Mouse (Mus musculus): ENCODE data around the gene Lurap1. TPM values are rescaled to one million over a fixed set of nuclear protein-coding genes. Genes with fewer than 3 reads are reported as not detected.

The Lurap1 gene
- total RNA-seq, 2 experiments from 2014 or later = 5.6 to 5.8 TPM

GRCm38 (mm10) chr4:116162142-116162541 is 11.0 kb upstream of the Lurap1 start:
- DNase-seq (ENCODE audit: low spot score) = no peak

DNA sequence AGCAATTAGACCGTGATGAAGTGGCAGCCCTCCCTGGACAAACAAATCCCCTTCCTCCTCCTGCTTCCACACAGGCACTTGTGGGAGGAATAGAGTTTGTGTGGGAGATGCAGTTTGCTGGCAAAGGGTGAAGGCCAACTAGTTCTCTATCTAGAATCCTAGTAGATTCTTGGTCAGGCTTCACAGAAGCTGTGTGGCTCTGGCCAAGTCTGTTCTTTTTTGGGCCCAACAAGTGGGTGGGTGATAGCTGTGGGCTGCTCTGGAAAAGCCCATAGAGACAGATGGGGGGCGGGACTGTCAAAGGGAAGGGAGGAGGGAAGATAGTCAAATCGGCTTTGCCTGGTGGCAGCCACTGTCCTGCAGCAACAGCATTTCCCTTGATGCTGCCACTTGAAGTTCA is 9.6 kb upstream of the Lurap1 start:
- no peak for DNase-seq (ENCODE audit: low spot score)

DNA sequence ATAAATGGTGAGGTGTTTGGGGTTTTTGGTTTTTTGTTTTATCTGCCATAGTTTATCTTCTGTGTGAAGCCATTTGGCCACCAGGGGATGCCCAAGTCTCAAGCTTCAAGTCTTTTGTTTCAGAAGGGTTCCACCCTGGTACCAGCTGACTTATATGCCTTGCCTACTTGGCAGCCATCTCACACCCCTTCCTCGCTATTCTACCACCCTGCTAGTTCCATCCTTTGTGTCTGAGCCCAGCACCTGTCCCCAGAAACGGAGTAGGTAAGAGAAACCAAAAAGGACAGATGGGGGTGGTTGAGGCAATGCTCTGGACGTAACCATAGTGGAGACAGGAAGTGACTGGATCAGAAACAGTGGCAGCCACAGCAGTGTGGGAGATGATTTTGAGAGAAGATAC is 8.8 kb upstream of the Lurap1 start:
- no peak for DNase-seq (ENCODE audit: low spot score)

DNA sequence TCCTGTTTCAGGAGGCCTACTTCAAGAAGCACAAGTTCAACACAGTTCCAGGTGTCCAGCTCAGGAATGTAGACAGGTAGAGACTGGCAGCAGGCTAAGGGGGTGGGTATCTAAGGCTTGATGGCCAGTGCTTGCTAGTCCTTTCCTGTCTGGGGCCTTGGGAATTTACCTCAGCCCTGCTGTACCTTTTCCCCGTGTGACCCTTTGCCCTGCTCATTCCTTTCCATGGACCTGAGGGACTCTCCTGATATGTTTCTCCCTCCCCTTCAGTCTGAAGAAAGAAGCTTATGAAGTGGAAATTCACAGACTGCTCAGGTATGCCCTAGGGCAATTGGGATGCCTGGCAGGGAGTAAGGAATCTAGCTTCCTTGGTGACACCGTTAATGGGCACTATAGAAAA is 6.7 kb upstream of the Lurap1 start:
- no peak for DNase-seq (ENCODE audit: low spot score)

DNA sequence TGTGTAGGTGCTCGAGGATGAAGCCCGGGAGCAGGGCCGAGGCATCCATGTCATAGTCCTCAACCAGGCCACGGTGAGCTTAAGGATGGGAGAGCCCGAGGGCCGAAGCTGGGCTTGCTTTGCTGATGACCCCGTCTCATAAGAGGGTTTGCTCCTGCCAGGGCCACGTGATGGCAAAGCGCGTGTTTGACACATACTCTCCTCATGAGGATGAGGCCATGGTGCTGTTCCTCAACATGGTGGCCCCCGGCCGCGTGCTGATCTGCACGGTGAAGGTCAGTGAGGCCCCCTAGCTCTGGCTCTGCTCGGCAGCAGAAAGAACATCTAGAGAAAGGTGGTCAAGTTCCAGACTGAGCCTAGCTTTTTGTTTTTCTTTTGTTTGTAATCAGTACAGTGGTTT is 1.6 kb upstream of the Lurap1 start:
- no peak for DNase-seq (ENCODE audit: low spot score)

DNA sequence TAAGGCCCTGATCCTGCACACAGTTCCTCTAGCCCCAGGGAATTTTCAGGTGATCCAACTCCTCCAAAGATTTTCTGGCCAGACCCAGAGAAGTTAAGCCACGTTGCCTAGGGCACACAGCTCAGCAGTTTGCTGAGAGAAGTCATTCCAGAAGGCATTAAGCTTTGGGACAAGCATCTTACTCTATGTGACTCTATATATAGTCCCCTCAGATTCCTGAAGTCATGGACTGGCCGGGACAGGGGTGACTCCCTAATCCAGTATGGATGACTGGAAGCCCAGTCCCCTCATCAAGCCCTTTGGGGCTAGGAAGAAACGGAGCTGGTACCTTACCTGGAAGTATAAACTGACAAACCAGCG is 296 bp downstream of the Lurap1 start:
- no peak for DNase-seq (ENCODE audit: low spot score)

DNA sequence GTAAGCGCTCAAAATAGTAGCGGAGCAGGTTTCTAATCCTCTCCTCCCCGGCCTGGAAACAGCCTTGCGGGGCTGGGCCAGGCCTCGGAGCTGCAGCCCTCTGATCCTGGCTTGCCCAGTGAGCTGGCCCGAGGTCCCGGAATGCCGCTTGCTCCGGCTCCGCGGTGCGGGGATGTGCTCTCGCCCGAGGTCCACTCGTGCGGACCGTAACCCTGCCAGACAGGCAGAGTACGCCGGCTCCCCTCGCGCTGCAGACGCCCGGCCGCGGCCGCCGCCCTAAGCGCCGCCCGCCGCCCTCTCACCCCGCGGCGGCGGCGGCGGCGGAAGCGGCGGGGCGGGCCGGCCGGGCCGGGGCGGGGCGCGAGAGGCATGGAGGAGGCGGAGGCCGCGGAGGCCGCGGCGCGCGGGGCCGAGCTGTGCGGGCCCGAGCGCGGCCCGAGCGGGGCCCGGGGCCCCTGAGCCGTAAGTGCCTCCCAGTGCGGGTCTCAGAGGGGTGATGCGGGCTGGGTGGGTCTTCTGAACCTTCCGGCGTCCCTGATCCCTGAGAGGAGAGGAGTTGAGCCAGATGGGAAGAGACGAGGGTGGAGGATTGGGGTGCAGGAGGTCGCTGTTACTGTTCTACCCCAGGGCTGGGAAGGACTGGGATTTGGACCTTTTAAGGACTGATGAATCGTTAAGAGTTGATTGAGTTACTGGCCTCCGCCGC is 829 bp downstream of the Lurap1 start:
- DNase-seq (ENCODE audit: low spot score) = peak; percentile 58

- DNase-seq (ENCODE audit: low spot score) = no peak
Observed at GRCm38 (mm10) chr4:116149812-116150155, 1.4 kb downstream of the Lurap1 start.

- DNase-seq (ENCODE audit: low spot score) = peak; percentile 66
Observed at GRCm38 (mm10) chr4:116143891-116144717, 7.0 kb downstream of the Lurap1 start.

DNA sequence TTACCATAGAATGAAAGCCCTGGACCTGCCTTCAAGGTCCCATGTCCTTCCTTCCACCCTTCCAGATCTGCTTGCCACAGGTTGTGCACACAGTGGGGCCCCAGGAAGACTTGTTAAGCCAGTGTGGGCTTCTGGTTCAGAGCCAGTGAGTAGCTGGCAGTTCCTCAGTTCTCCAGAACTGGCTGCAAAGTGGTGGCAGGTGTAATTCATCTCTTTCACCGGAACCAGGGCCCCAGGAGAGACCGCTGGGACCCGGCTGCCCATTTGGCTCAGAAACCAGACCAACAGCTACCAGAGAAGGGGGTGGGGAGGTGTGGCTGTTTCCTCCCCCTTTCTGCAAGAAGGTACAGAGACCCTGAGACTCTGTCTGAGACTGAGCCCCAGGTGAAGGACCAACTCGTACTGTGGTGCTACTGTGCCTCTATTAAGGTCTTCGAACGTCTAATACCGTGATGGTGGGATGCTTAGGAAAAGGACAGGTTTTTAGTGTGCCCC is 7.8 kb downstream of the Lurap1 start:
- DNase-seq (ENCODE audit: low spot score) = peak; percentile 24

DNA sequence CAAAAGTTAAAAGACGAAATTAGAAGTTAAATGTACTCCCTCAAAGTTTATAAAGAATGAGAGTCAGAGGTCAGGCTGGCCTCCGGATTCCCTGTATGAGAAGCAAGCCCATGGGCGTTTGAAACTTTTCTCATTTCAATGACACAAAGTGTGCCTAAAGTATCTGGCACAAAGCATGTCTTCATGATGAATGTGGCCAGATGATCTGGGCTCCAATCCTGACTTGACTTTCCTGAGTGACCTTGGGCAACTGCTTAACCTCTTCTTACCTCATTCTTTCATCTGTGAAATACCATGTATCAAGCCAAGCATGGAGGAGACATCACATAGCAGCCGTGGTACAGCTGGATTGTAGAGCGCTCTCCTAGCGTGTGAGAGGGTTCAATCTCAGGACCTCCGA is 8.9 kb downstream of the Lurap1 start:
- DNase-seq (ENCODE audit: low spot score) = no peak

DNA sequence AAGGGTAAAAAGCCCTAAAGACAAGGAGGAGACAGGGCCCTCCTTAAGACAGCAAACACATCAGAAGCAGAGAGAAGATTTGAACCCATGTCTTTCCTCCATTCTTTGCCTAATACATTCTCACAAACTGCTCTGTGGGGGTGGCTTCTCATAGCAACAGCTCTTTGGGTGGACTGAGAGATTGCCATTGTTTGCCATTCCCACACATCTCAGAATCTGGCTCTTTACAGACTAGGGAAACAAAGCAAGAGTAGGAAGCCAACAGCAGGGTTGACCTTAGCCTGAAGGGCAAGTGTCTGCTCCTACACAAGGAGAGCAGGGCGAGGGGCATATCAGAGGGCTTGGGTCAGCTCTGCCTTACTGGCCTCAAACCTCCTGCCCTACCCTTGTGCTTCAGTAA is 9.4 kb downstream of the Lurap1 start:
- no peak for DNase-seq (ENCODE audit: low spot score)

DNA sequence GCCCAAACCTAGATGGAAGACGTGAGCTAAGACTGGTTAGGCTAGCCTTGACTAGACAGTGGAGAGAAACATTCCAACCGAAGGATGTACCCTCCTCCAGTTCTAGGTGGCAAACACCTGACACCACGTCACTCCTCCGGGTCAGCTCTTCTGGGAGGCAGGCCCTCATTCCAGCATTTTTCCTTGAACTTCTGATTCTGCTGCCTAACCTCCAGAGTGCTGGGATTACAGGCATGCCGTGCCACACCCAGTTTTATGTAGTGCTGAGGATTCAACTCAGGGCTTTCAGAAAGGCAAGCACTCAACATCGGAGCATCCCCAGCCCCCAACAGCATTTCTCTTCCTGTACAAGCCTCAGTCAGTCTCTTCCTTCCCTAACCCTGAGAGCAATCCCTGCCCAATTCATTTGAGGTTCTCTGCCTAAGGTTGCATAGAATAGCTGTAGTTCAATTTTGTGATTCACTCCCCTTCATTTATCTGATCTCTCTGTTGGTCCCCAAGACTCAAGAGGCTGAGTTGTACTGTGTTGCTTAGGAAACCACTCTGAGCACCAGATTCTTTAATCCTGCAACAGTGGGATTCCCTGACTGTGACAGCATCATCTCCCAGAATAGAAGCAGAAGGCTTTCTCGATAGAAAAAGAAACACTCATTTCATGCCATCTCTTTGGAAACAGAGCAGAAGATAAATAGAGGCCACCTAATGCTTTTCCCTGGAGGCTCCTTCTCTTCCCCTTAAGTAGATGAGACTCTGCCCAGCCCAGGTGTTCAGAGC is 10.2 kb downstream of the Lurap1 start:
- DNase-seq (ENCODE audit: low spot score) = no peak

- no peak for DNase-seq (ENCODE audit: low spot score)
Observed at GRCm38 (mm10) chr4:116137421-116137996, 13.6 kb downstream of the Lurap1 start.

DNA sequence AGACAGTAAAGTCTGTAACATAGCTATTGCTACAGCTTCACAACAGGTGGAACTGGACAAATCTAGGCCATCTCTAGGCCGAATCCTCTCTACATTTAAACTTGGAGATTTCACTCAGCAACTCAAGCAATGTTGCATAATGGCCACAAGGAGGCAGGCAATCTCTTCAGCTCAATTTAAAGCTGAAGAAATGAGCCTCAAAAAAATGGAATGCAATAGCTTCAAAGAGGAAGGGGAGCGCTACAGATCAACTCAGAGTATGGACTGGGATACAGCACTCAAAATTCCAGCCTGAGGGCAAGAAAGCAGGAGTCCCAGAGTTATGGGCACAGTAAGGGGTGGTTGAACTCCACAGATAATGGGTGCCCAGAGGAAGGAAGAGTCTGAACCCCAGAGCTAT is 16.1 kb downstream of the Lurap1 start:
- no peak for DNase-seq (ENCODE audit: low spot score)

DNA sequence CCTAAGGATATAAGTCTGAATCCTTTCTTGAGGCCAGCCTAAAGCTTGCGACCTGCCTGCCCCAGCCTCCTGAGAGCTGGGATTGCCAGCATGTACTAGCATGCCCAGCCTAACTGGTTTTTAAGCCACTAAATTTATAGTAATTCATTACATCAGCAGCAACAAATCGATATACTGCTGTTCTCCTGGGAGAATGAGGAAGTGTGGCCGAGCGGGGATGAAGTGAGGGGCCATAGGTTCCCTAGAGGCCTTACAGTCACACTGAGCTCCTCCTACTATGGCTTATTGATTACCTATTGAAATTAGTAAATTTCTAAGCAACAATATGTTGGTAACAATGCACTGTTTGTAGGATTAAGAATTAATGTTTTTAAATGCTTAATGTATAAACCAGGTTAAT is 18.0 kb downstream of the Lurap1 start:
- DNase-seq (ENCODE audit: low spot score) = no peak

GRCm38 (mm10) chr4:116127956-116128355 is 23.2 kb downstream of the Lurap1 start:
- no peak for DNase-seq (ENCODE audit: low spot score)

DNA sequence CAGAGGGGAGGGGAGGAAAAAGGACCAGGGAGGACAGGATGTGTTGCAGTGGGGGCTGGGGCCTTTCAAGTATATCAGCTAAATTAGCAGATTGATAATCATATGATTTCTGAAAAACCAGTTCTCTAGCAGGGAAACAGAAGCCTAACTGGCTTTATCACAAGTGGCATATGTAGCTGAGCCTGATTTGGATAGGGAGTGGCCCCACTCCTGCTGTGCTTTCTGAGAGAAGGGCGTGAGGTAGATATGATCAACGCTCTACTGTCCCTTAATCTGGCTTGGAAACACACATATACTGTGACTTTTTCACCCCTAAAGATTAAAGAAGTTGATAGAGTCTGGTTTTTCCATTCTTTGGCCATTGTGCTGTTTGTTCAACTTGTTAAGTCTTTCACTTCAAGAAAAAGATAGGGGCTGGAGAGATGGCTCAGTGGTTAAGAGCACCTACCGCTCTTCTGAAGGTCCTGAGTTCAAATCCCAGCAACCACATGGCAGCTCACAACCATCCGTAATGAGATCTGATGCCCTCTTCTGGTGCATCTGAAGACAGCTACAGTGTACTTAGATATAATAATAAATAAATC is 25.2 kb downstream of the Lurap1 start:
- no peak for DNase-seq (ENCODE audit: low spot score)

- DNase-seq (ENCODE audit: low spot score) = peak; percentile 81
Observed at GRCm38 (mm10) chr4:116123602-116124519, 27.3 kb downstream of the Lurap1 start, which contains the start of the genes Rad54l and Pomgnt1. Gene Rad54l, minus strand, starts transcription at chr4:116123690. Gene Pomgnt1, plus strand, starts transcription at chr4:116123840.

- DNase-seq (ENCODE audit: low spot score) = no peak
Observed at GRCm38 (mm10) chr4:116122762-116123161, 28.4 kb downstream of the Lurap1 start.

Measured in gastrocnemius, adult 18-20 months (tissue).